Mouse (Mus musculus) heart, adult 2 months (tissue): Measurements from ENCODE around the gene Rnf150.

Source experiments
- CTCF ChIP-seq: fragments of 200-600 bp; IDR thresholded peaks from 2 replicates; pipeline ENCODE4 v1.8.1; 2022; ENCODE audit warnings: antibody characterized with exemption, mild to moderate bottlenecking, moderate library complexity
- POLR2A ChIP-seq: fragments of 200-500 bp; IDR thresholded peaks from 2 replicates; pipeline ENCODE4 v1.6.1; 2011; ENCODE audit warnings: mild to moderate bottlenecking, low read depth, low read length, control low read depth; ENCODE audit not compliant: insufficient read depth

DNA sequence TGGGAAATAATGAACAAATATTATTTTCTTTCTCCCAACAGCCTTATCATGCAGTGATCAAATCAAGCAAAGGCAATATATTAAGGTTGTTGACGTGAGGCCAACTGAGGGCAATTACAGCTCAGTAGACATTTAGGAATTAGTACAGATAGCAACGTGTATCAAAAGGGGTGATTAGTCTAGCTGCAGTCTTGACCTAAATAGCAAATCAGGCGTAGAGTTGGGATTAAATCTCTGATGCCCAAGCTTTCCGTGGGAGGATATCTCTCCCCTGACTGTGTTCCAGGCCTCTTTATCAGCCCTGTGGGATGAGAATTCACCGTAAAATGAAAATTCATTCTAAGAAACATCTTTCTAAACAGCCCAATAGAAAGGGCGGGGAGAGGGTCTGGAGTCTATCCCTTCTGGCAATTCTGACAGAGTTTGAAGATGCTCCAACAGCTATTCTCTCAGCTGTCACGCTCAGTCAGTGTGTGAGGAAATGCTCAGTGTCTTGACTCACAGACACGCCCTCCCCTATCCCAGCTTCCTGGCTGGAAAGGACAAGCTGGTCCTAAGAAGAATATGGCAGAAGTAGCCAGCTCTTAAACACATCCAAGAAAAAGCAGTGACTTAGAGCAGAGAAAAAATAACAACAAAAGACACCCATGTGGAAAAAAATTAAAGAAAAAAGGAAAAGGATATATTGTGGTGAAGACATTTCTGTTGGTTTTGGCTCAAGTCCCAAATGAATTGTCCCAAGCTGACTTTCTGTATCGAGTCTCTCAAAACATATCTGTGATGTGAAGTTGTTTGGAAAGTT is 4.4 kb upstream of the Rnf150 start:
- TF ChIP-seq CTCF: no peak
- TF ChIP-seq POLR2A: no peak
